Mouse (Mus musculus) cerebellum, adult 2 months (tissue): Measurements from ENCODE around the gene Ndufaf2. TPM values are rescaled to one million over a fixed set of nuclear protein-coding genes. Genes with fewer than 3 reads are reported as not detected.

ENCODE experiments used
- DNase-seq, 2 experiments: peaks; one replicate each; pipeline ENCODE4 v3.0.0; 2021
- H3K27ac ChIP-seq: fragments of 200-500 bp; 2 replicates; pipeline ENCODE4 v1.5.1; 2012; ENCODE audit warnings: low read length, control low read depth, inconsistent platforms; ENCODE audit not compliant: insufficient read depth
- H3K27me3 ChIP-seq: fragments of 200-500 bp; 2 replicates; pipeline ENCODE4 v1.6.1; 2012; ENCODE audit warnings: inconsistent platforms, mild to moderate bottlenecking, low read length, moderate library complexity; ENCODE audit not compliant: control insufficient read depth, insufficient read depth
- H3K4me1 ChIP-seq: fragments of 200-500 bp; 2 replicates; pipeline ENCODE4 v1.6.1; 2011; ENCODE audit warnings: low read length; ENCODE audit not compliant: control insufficient read depth, insufficient read depth
- H3K4me3 ChIP-seq: fragments of 200-500 bp; replicated peaks from 2 replicates; pipeline ENCODE3; 2011; ENCODE audit warnings: mild to moderate bottlenecking, low read depth, low read length, control low read depth; ENCODE audit not compliant: insufficient read depth
- CTCF ChIP-seq: fragments of 200-500 bp; IDR thresholded peaks from 2 replicates; pipeline ENCODE4 v1.5.1; 2011; ENCODE audit warnings: low read depth, mild to moderate bottlenecking, control low read depth, low read length, moderate library complexity, borderline replicate concordance; ENCODE audit not compliant: insufficient read depth
- POLR2A ChIP-seq: fragments of 200-500 bp; IDR thresholded peaks from 2 replicates; pipeline ENCODE4 v1.6.1; 2011; ENCODE audit warnings: low read length, control low read depth, borderline replicate concordance; ENCODE audit not compliant: insufficient read depth
- WGBS: fragments of 180-500 bp; shearing (Covaris S2); methylation state at CpG from one replicate; pipeline ENCODE4 v1.1.7; 2018; 5-methylcytosine and 5-hydroxymethylcytosine counted together
- polyA plus RNA-seq: library from polyadenylated mRNA; depleted of rRNA; stranded (reverse); fragments of >200 nt; gene quantifications from 2 replicates; pipeline ENCODE4 v1.2.3, GENCODE M21; 2012

Ndufaf2 gene
- polyA plus RNA-seq, 1 experiment, result 62.4 TPM

- H3K4me3 ChIP-seq, result peak overlapping the region; percentile 7
- H3K27me3 ChIP-seq, result no peaks in the 10 kb centered on the region
- 48% methylated on average over 7 of the region's 7 CpGs for WGBS
- DNase-seq, result no peak
- TF ChIP-seq CTCF (peak; percentile 11; the same call in 1 of the 2 replicates), POLR2A (no peak)
- no peak overlapping the region for H3K27ac ChIP-seq
- peaks cover 17% of the 10 kb centered on the region; the same call in 1 of the 2 replicates for H3K4me1 ChIP-seq
Measured at GRCm38 (mm10) chr13:108159963-108160362, 1.5 kb upstream of the Ndufaf2 start.

- H3K4me1 ChIP-seq, result peaks cover 13% of the 10 kb centered on the region; the same call in 1 of the 2 replicates
- H3K4me3 ChIP-seq, result peak overlapping the region; percentile 98
- TF ChIP-seq CTCF (no peak), POLR2A (no peak)
- no peaks in the 10 kb centered on the region for H3K27me3 ChIP-seq
- H3K27ac ChIP-seq, result no peak overlapping the region
- DNase-seq, result no peak
- 4% methylated on average over 8 of the region's 8 CpGs for WGBS
Measured at GRCm38 (mm10) chr13:108159241-108159575, 785 bp upstream of the Ndufaf2 start.

- no peak overlapping the region for H3K27ac ChIP-seq
- WGBS, result 2% methylated on average over 41 of the region's 42 CpGs
Measured at GRCm38 (mm10) chr13:108157732-108158464, 525 bp downstream of the Ndufaf2 start.

GRCm38 (mm10) chr13:108157156-108157555 lies 1.3 kb downstream of the Ndufaf2 start:
- H3K27ac ChIP-seq, result no peak overlapping the region
- no peaks in the 10 kb centered on the region for H3K27me3 ChIP-seq
- DNase-seq, result no peak
- TF ChIP-seq POLR2A (no peak), CTCF (no peak)
- 0 out of 2 replicates have a peak, but pooled peaks cover 8% of the 10 kb centered on the region for H3K4me1 ChIP-seq
- WGBS, result 86% methylated on average over 2 of the region's 2 CpGs
- H3K4me3 ChIP-seq, result no peak overlapping the region

More at GRCm38 (mm10) chr13:108157732-108158464, 525 bp downstream of the Ndufaf2 start:
- Histone ChIP-seq H3K4me1 (peaks cover 10% of the 10 kb centered on the region; the same call in 1 of the 2 replicates), H3K27me3 (no peaks in the 10 kb centered on the region), H3K4me3 (peak overlapping the region; percentile 98)
- no peak for TF ChIP-seq POLR2A
- TF ChIP-seq CTCF, result no peak
- DNase-seq, result no peak

GRCm38 (mm10) chr13:108152650-108153372 lies 5.6 kb downstream of the Ndufaf2 start:
- Histone ChIP-seq H3K27ac (no peak overlapping the region), H3K27me3 (no peaks in the 10 kb centered on the region), H3K4me3 (no peak overlapping the region), H3K4me1 (0 out of 2 replicates have a peak, but pooled peaks cover 5% of the 10 kb centered on the region)
- no peak for TF ChIP-seq POLR2A
- TF ChIP-seq CTCF, result peak; percentile 52; the same call in 1 of the 2 replicates
- 64% methylated on average over 8 of the region's 8 CpGs for WGBS
- DNase-seq, result peak in 1 of 2 experiments; percentile 58

GRCm38 (mm10) chr13:108151782-108152181 lies 6.6 kb downstream of the Ndufaf2 start:
- Histone ChIP-seq H3K4me3 (no peak overlapping the region), H3K4me1 (0 out of 2 replicates have a peak, but pooled peaks cover 5% of the 10 kb centered on the region), H3K27me3 (no peaks in the 10 kb centered on the region), H3K27ac (no peak overlapping the region)
- no peak for DNase-seq
- peak; percentile 48; the same call in 1 of the 2 replicates for TF ChIP-seq CTCF
- TF ChIP-seq POLR2A, result no peak

GRCm38 (mm10) chr13:108144086-108144485 lies 14.3 kb downstream of the Ndufaf2 start:
- Histone ChIP-seq H3K4me1 (no peaks in the 10 kb centered on the region), H3K27ac (no peak overlapping the region), H3K4me3 (no peak overlapping the region), H3K27me3 (no peaks in the 10 kb centered on the region)
- DNase-seq, result no peak
- TF ChIP-seq POLR2A (no peak), CTCF (no peak)
- 89% methylated on average over 8 of the region's 8 CpGs for WGBS
